Mouse (Mus musculus) lung, postnatal 0 days (tissue): ENCODE measurements at regions not wholly inside any gene's neighbourhood (a gene's known extent, or its start where the extent isn't known, plus 50 kb on each side); places are given as distances from the start of the nearest gene placed in this dataset.

ENCODE experiments used
- CTCF ChIP-seq: IDR thresholded peaks from 2 replicates; pipeline ENCODE4 v1.5.1; 2016; ENCODE audit warnings: antibody characterized with exemption, mild to moderate bottlenecking
- EP300 ChIP-seq: IDR thresholded peaks from 2 replicates; pipeline ENCODE4 v1.6.1; 2016; ENCODE audit warnings: antibody characterized with exemption, mild to moderate bottlenecking, control low read depth

DNA sequence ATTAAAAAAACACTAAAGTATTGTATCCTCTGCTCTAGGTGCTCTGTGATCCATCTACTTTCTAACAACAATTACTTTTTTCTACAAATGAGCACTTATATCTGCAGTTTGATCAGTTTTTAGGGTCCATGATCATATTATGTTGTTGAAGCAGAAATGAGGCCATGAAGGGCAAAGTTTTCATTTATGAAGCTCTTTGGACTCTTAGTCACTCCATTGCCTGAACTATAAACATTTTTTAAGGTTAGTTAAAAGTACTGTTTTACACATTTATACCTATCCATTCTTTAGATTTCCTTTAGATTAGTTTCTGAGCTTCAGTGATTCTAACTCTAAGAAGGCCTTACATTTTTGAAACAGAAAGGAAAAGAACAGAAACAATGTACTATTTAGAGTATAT, 999.4 kb upstream of the Lcorl start:
- no peak for TF ChIP-seq CTCF
- TF ChIP-seq EP300 = no peak
